Mouse (Mus musculus): ENCODE measurements around the gene Igf2bp2. TPM values are rescaled to one million over a fixed set of nuclear protein-coding genes. Genes with fewer than 3 reads are reported as not detected.
A peak's percentile ranks its signal among the peaks of the same experiment; 100 is the strongest.

Igf2bp2 gene
- polyA plus RNA-seq, 1 experiment from 2014 or later = 34.8 TPM

GRCm38 (mm10) chr16:22163456-22163851 lies 355 bp upstream of the Igf2bp2 start:
- Histone ChIP-seq H3K36me3 (ENCODE audit: insufficient read depth, low read length) (no peaks in the 10 kb centered on the region), H3K4me1 (replicated peaks; ENCODE audit: insufficient read depth, low read length) (no peaks in the 10 kb centered on the region), H3K4me3 (replicated peaks; ENCODE audit: low read depth, low read length) (peak overlapping the region; percentile 99), H3K27me3 (ENCODE audit: insufficient read depth, low read length) (no peaks in the 10 kb centered on the region), H3K4me2 (ENCODE audit: low read length) (peak overlapping the region; percentile 83), H3K27ac (peak overlapping the region; percentile 88), H3K9me3 (replicated peaks; ENCODE audit: low read length) (no peaks in the 10 kb centered on the region), H3K9ac (ENCODE audit: low read depth, low read length) (peak overlapping the region; percentile 93)
- peak; percentile 86 for DNase-seq (ENCODE audit: low spot score)
- no peak; the same call in 1 of the 2 replicates for TF ChIP-seq CTCF (IDR thresholded peaks at IDR 0.05; ENCODE audit: low read depth)
- WGBS = under 1% methylated on average over 25 of the region's 27 CpGs
- peak; percentile 66 for ATAC-seq (replicated peaks; ENCODE audit: low FRiP score, low read depth)

- Histone ChIP-seq H3K9me3 (replicated peaks; ENCODE audit: low read length) (no peaks in the 10 kb centered on the region), H3K27me3 (ENCODE audit: insufficient read depth, low read length) (no peaks in the 10 kb centered on the region), H3K27ac (peak overlapping the region; percentile 88), H3K36me3 (ENCODE audit: insufficient read depth, low read length) (no peaks in the 10 kb centered on the region), H3K9ac (ENCODE audit: low read depth, low read length) (peak overlapping the region; percentile 93), H3K4me1 (replicated peaks; ENCODE audit: insufficient read depth, low read length) (no peaks in the 10 kb centered on the region), H3K4me2 (ENCODE audit: low read length) (peak overlapping the region; percentile 83), H3K4me3 (replicated peaks; ENCODE audit: low read depth, low read length) (peak overlapping the region; percentile 99)
- peak; percentile 15; the same call in 1 of the 2 replicates for ATAC-seq (replicated peaks; ENCODE audit: low FRiP score, low read depth)
- TF ChIP-seq CTCF (IDR thresholded peaks at IDR 0.05; ENCODE audit: low read depth) = no peak
- WGBS = 0% methylated on average over 19 of the region's 19 CpGs
- peak; percentile 53 for DNase-seq (ENCODE audit: low spot score)
Measured at GRCm38 (mm10) chr16:22162066-22162511, 1.0 kb downstream of the Igf2bp2 start.

- Histone ChIP-seq H3K27ac (peak overlapping the region; percentile 88), H3K4me2 (ENCODE audit: low read length) (peak overlapping the region; percentile 83), H3K9me3 (replicated peaks; ENCODE audit: low read length) (no peaks in the 10 kb centered on the region), H3K36me3 (ENCODE audit: insufficient read depth, low read length) (no peaks in the 10 kb centered on the region), H3K9ac (ENCODE audit: low read depth, low read length) (peak overlapping the region; percentile 93), H3K4me1 (replicated peaks; ENCODE audit: insufficient read depth, low read length) (no peaks in the 10 kb centered on the region), H3K27me3 (ENCODE audit: insufficient read depth, low read length) (no peaks in the 10 kb centered on the region), H3K4me3 (replicated peaks; ENCODE audit: low read depth, low read length) (peak overlapping the region; percentile 99)
- 0 out of 2 replicates have a peak, but pooled peaks have one; percentile 19 for TF ChIP-seq CTCF (IDR thresholded peaks at IDR 0.05; ENCODE audit: low read depth)
- DNase-seq (ENCODE audit: low spot score) (peak; percentile 71), ATAC-seq (replicated peaks; ENCODE audit: low FRiP score, low read depth) (no peak)
- WGBS = under 1% methylated on average over 64 of the region's 71 CpGs
Measured at GRCm38 (mm10) chr16:22161351-22162065, 1.6 kb downstream of the Igf2bp2 start.

- Histone ChIP-seq H3K4me3 (replicated peaks; ENCODE audit: low read depth, low read length) (peak overlapping the region; percentile 99), H3K4me2 (ENCODE audit: low read length) (peak overlapping the region; percentile 83), H3K27me3 (ENCODE audit: insufficient read depth, low read length) (no peaks in the 10 kb centered on the region), H3K36me3 (ENCODE audit: insufficient read depth, low read length) (no peaks in the 10 kb centered on the region), H3K9ac (ENCODE audit: low read depth, low read length) (peak overlapping the region; percentile 93; the same call in 1 of the 2 replicates), H3K4me1 (replicated peaks; ENCODE audit: insufficient read depth, low read length) (no peaks in the 10 kb centered on the region), H3K27ac (no peak overlapping the region; the same call in 1 of the 2 replicates), H3K9me3 (replicated peaks; ENCODE audit: low read length) (no peaks in the 10 kb centered on the region)
- ATAC-seq (replicated peaks; ENCODE audit: low FRiP score, low read depth) (no peak), DNase-seq (ENCODE audit: low spot score) (no peak)
- no peak for TF ChIP-seq CTCF (IDR thresholded peaks at IDR 0.05; ENCODE audit: low read depth)
- 2% methylated on average over 16 of the region's 16 CpGs for whole genome bisulfite sequencing
Measured at GRCm38 (mm10) chr16:22160386-22161145, 2.5 kb downstream of the Igf2bp2 start.

- ATAC-seq (replicated peaks; ENCODE audit: low FRiP score, low read depth) (no peak), DNase-seq (ENCODE audit: low spot score) (no peak)
- Histone ChIP-seq H3K27me3 (ENCODE audit: insufficient read depth, low read length) (no peaks in the 10 kb centered on the region), H3K36me3 (ENCODE audit: insufficient read depth, low read length) (no peaks in the 10 kb centered on the region), H3K4me3 (replicated peaks; ENCODE audit: low read depth, low read length) (no peak overlapping the region), H3K27ac (no peak overlapping the region), H3K4me2 (ENCODE audit: low read length) (no peak overlapping the region), H3K4me1 (replicated peaks; ENCODE audit: insufficient read depth, low read length) (peaks cover 8% of the 10 kb centered on the region; the same call in 1 of the 2 replicates), H3K9ac (ENCODE audit: low read depth, low read length) (no peak overlapping the region), H3K9me3 (replicated peaks; ENCODE audit: low read length) (no peaks in the 10 kb centered on the region)
- TF ChIP-seq CTCF (IDR thresholded peaks at IDR 0.05; ENCODE audit: low read depth) = no peak
- WGBS = 93% methylated on average over 11 of the region's 11 CpGs
Measured at GRCm38 (mm10) chr16:22152941-22153444, 10.1 kb downstream of the Igf2bp2 start.

- no peak overlapping the region for H3K4me3 ChIP-seq (replicated peaks; ENCODE audit: low read depth, low read length)
- no peaks in the 10 kb centered on the region for H3K27me3 ChIP-seq (ENCODE audit: insufficient read depth, low read length)
- H3K9me3 ChIP-seq (replicated peaks; ENCODE audit: low read length) = no peaks in the 10 kb centered on the region
- DNase-seq (ENCODE audit: low spot score) (peak; percentile 50), ATAC-seq (replicated peaks; ENCODE audit: low FRiP score, low read depth) (peak; percentile 94)
- H3K9ac ChIP-seq (ENCODE audit: low read depth, low read length) = no peak overlapping the region
- no peak for TF ChIP-seq CTCF (IDR thresholded peaks at IDR 0.05; ENCODE audit: low read depth)
- no peaks in the 10 kb centered on the region for H3K36me3 ChIP-seq (ENCODE audit: insufficient read depth, low read length)
- H3K4me2 ChIP-seq (ENCODE audit: low read length) = peak overlapping the region; percentile 15; the same call in 1 of the 2 replicates
- WGBS = 32% methylated on average over 11 of the region's 11 CpGs
- peaks cover 14% of the 10 kb centered on the region; the same call in 1 of the 2 replicates for H3K4me1 ChIP-seq (replicated peaks; ENCODE audit: insufficient read depth, low read length)
- peak overlapping the region; percentile 75 for H3K27ac ChIP-seq
Measured at GRCm38 (mm10) chr16:22151706-22152315, 11.3 kb downstream of the Igf2bp2 start.

All from kidney, postnatal 0 days (tissue).